Mouse (Mus musculus) thymus, adult 18-20 months (tissue): Measurements from ENCODE around the gene Ints2.
"Not testable (repeated sequence)": the region's sequence is repeated elsewhere in the genome, so short reads cannot be mapped to it uniquely, and the experiment has no call there.

Experiments
- DNase-seq, 2 experiments: peaks; one replicate each; pipeline ENCODE4 v3.0.0; 2022; ENCODE audit warnings: mixed read lengths in 2 of 2

The Ints2 gene

GRCm38 (mm10) chr11:86257460-86258076 lies at the start of gene Ints2:
Gene Ints2 (minus strand): TSS chr11:86257575.
- peak; percentile 83 to 85 for DNase-seq

- DNase-seq, result not testable (repeated sequence)
Measured at GRCm38 (mm10) chr11:86292201-86292600, 34.8 kb upstream of the Ints2 start.

- no peak for DNase-seq
Measured at GRCm38 (mm10) chr11:86291714-86292113, 34.3 kb upstream of the Ints2 start.

GRCm38 (mm10) chr11:86285729-86286128 lies 28.4 kb upstream of the Ints2 start:
- DNase-seq, result no peak

DNA sequence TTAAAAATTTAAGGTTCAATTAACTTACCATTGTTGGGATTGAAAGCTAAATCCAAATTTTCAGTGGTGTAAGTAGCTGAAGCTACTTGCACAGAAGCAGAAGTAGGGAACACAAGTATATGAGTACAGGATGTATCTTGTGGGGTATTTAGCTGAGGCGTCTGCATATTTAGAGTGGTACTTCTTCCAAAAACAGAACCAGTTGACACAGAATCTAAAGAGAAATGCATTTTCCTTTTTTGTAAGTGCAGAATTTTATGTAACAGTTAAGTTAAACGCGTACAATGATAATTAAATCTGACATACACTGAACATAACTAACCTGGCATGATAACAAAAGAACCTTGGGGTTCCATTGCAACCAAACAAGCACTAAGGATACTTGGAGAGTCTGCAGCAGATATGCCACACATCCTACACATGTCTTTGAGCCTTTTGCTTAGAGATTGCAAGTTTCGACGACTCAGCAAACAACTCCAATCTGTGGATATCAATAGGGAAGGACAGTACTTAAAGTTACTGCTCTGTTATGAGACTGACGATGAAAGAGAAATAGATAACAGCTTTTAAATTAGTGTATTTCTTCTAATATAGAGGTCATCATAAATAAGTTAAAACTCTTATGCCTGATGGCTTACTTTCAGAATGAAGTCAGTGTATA lies 21.2 kb upstream of the Ints2 start:
- no peak for DNase-seq

- no peak for DNase-seq
Measured at GRCm38 (mm10) chr11:86257054-86257453, 321 bp downstream of the Ints2 start.

DNA sequence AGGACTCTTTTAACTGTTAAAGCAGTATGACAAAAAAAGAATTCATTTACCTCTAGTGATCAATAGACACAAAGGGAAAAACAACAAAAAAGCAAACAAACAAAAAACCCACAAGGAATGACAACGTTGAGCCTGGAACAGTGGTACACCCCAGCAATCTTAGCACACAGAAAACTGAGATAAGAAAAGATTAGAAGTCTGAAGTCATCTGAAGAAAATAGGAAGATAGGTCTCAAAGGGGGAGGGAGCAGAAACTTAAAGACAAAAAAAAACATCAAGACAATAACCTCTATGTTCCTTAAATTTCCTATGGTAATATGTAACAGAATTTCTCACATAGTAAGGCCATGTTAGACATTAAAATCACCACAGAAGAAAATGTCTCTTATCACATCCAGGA lies 4.0 kb downstream of the Ints2 start:
- DNase-seq, result no peak

DNA sequence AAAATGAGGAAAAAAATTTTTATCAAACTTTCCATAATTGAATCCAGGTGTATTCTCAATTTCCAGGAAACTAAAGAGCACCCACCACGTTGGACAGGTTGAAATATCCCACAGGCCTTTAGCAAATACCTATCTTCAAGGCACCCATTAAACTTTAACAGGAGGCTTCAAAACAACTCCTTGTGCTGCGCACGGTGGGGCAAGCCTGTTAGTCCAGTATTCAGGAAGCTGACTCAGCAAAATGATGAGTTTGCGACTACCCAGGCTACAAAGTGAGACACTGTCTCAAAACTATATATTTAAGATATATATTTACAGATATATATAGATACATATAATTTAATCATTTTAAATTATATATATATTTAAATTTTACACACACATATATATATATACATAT lies 24.9 kb downstream of the Ints2 start:
- no peak for DNase-seq

DNA sequence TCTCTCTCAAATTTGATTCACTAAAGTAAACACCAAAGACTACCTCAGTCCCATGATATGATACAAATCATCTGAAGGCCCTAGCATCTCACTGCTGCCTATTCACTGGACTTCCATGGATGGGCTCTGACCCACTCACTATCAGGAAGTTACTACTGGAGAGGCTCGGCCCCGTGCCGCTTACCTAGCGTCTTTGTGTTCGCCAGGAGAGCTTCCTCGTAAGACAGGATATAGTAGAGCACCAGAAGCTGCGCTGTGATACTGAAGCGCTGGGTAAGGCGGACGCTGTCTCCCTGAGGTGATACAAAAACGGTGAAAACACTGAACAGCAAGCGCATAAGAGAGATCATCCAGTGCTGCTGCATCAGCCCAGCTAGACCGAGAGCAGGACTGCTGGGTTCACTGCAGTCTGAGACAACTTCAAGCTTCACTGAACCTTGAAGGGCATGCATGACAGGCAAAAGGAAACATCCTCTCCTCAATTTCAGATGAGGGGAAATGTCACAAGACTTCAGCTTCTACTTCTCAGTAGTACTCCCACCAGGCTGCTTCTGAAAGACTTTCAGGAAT lies 25.5 kb downstream of the Ints2 start:
- DNase-seq, result no peak

DNA sequence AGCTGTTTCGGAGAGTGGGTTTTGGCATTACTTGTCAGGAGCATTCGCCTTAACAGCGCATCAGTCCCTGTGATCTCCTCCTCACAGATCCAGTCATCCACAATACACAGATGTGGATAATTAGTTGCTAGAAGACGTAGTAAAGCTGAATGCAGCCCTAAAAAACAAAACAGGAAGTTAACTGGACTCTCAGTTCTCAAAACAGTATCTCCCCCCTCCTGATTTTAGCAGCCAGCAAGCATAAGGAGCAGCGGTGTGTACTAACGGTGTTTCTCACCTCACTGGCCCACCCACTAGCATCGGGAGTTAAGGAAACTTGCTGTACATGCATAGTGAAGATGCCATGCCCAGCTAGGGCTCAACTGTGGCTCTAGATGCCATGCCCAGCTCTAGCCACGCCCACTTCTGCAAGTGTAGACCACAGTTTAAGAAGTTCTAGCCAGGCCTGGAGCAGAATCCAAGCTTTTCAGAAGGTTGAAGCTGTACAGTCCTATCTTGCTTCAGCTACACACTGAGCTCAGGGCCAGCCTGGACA lies 30.7 kb downstream of the Ints2 start:
- DNase-seq, result no peak

DNA sequence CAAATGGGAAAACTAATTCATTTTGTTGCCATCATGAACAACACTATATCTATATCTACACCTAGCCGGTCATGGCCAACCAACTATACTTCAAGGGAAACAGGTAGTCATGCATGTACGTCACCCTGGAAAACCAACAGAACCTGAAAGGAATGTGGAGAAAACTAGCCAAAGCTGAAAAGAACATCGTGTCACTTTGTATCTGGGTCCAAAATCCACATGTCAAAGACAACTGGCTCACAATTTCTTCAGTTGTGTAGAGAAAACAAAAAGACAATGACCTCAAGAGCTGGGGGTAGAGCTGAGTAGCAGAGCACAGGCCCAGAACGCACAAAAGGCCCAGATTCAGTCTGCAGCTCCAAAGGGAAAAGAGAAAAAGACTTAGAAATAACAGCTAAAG lies 31.6 kb downstream of the Ints2 start:
- DNase-seq, result no peak

DNA sequence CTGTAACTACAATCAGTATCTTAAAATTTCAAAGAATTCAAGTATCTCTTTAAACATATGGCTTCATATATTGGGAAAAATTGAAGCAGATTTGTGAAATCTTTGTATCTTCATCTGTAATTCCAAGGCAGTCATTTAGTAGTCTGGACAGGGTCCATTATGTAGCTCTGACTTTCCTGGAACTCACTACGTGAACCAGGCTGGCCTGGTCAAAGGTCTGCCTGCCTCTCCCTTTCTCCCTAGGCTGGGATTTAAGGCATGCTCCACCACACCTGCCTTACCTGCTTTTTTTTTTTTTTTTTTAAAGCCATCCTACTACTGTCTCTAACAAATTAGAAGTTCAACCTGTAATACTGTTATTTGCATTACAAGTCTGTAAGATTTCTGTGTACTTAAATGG lies 45.6 kb downstream of the Ints2 start:
- DNase-seq, result no peak

DNA sequence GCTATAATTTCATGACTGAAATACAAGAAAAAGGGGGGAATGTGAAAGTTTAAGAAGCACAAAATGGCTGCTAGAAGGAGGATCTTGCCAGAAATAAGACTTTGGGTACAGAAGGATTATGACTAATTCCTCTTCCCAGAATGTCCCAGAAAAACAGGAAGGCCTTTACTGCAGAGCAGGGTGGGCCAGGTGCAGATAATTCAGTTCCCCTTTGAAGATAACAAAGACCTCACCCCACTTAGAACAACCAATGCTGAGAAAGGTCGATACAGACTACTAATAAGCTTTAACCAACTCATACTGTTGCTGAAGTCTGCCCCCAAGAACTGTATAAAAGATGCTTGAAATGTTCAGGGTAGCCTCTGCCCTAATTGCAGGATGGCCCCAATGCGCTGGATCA lies 48.3 kb downstream of the Ints2 start:
- DNase-seq, result no peak

DNA sequence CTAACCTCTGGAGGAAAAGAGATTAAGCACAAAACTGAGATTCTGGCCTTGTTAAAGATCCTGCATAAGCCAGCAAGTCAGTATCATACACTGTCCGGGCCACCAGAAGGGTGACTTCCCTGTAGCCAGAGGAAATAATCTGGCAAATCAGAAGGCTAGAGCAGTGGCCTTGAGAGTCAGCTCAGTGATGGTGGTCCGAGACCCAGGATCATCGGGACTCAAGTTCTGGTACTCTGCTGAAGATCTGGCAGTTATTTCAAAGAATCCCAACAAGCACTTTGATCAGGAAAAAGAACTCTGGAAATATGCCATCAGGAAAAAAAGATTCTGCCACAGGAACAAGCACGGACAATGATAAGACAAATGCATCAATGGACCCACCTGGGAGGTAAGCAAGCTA lies 51.5 kb downstream of the Ints2 start:
- DNase-seq, result no peak

DNA sequence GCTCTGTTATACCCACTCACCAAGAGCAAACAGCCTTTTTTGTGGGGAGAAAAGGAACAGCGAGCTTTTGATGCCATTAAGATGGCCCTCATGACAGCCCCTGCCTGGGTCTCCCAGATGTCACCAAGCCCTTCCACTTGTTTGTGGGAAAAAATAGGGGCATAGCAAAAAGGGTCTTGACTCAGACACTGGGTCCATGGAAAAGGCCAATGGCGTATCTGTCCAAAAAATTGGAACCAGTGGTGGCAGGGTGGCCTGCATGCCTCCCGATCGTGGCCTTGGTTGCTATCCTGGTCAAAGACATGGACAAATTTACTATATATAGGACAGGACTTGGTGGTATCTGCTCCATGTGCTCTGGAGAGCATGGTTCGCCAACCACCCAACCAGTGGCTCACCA lies 52.3 kb downstream of the Ints2 start:
- DNase-seq, result no peak

DNA sequence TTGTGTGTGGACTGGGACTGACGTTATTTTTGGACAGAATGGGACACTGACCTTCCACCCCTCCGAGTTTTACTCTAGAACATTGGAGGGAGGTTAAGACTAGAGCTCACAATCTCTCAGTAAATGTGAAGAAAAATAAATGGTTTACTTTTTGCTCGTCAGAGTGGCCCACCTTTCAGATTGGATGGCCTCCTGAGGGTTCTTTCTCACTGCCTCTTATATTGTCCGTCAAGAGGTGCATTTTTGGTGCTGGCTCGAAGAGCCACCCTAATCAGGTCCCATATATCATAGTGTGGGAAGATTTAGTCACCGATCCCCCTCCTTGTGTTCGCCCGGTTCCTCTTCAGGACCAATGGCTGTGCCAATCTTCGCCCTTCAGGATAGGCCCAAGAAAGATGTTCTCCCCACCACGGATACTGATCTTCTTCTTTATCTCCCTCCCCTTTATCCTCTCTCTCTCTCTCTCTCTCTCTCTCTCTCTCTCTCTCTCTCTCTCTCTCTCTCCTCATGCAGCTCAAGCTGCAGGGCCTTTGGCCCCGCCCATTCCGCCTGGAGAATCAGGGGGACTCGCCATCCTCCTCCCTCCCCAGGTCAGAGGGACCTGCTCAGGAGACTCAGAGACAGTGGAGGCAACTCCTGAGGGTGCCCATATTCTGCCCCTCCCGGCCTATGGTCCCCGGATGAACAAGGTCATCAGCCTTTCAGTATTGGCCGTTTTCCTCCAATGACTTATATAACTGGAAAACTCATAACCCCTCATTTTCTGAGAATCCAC lies 55.3 kb downstream of the Ints2 start:
- peak in 1 of 2 experiments; percentile 28 for DNase-seq

GRCm38 (mm10) chr11:86201037-86201786 lies 56.2 kb downstream of the Ints2 start, which contains the start of gene Brip1:
Gene Brip1 (minus strand): TSS chr11:86201193.
- peak; percentile 82 to 90 for DNase-seq

- DNase-seq, result no peak
Measured at GRCm38 (mm10) chr11:86200460-86201021, 56.8 kb downstream of the Ints2 start.

DNA sequence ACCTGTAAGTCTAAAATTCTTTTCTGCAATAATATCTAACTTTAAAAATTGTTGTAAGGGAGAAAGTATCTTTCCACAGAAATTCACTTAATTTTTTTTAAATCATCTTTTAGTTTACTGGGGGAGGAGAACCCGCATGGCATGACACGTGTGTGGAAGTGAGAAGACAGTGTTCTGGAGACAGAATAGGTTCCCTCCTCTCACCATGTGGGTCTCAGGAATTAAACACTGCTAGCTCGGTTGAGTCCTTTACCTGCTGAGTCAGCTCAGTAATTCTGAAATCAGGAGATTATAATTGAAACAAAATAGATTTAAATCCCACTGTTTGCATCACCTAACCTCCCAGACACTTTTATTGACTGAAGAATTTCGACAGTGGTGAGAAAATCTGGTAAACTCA lies 57.6 kb downstream of the Ints2 start:
- DNase-seq, result no peak

GRCm38 (mm10) chr11:86185224-86185623 lies 72.2 kb downstream of the Ints2 start:
- DNase-seq, result not testable (repeated sequence)

- DNase-seq, result no peak
Measured at GRCm38 (mm10) chr11:86175833-86176232, 81.5 kb downstream of the Ints2 start.

DNA sequence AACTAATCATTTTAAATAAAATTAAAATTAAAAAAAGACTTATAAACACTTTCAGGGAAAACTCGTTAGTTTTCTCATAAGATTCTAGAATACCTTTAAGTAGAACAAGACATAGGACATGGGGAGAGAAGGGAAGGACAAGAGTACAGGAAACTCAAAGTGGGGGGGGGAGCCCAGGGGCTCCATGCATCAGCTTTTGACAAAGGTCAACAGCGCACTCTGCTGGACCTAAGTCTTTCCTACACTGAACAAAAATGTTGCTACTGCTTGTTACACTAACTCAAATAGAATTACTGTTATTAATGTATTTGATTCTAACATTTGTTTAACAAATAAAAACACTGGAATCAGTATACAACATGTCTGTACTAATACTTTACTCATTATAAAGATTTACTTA lies 83.2 kb downstream of the Ints2 start:
- DNase-seq, result peak in 1 of 2 experiments; percentile 24
